Mouse (Mus musculus) CH12.LX (cell line): ENCODE measurements at regions not wholly inside any gene's neighbourhood (a gene's known extent, or its start where the extent isn't known, plus 50 kb on each side); places are given as distances from the start of the nearest gene placed in this dataset.

Source experiments
- DNase-seq: peaks from one replicate; pipeline ENCODE4 v3.0.0-alpha.2; 2013; ENCODE audit errors: extremely low read depth
- H3K27ac ChIP-seq: 2 replicates; pipeline ENCODE4 v1.5.1; 2012; ENCODE audit warnings: low read depth, mild to moderate bottlenecking, control low read depth, moderate library complexity; ENCODE audit not compliant: insufficient read depth
- H3K27me3 ChIP-seq: replicated peaks from 2 replicates; pipeline ENCODE3; 2012; ENCODE audit warnings: inconsistent platforms
- H3K36me3 ChIP-seq, 2 experiments: replicated peaks in 1 of 2; 2 replicates each; pipeline versions ENCODE3 to v1.6.1; 2012; ENCODE audit warnings: inconsistent platforms in 1 of 2, low read length in 1 of 2, mild to moderate bottlenecking in 1 of 2, mixed read lengths in 1 of 2, moderate library complexity in 1 of 2; ENCODE audit not compliant: control insufficient read depth in 1 of 2, insufficient read depth in 1 of 2
- H3K4me1 ChIP-seq, 2 experiments: 2 replicates each; pipeline ENCODE4 v1.6.1; 2012; ENCODE audit warnings: inconsistent platforms in 1 of 2, moderate library complexity in 1 of 2; ENCODE audit not compliant: insufficient read depth in 2 of 2, control insufficient read depth in 1 of 2
- H3K4me2 ChIP-seq: 2 replicates; pipeline ENCODE4 v1.6.1; 2012; ENCODE audit warnings: low read depth, mild to moderate bottlenecking, control low read depth; ENCODE audit not compliant: poor library complexity, insufficient read depth, severe bottlenecking
- H3K4me3 ChIP-seq, 3 experiments: fragments of 150-350 bp in 1 of 3; sonication (generic) in 1 of 3; replicated peaks in 1 of 3; 2 replicates each; pipeline versions ENCODE3 to v1.5.1; 2011 to 2012; ENCODE audit warnings: low read depth in 2 of 3, low read length in 2 of 3, mild to moderate bottlenecking in 2 of 3, moderate library complexity in 2 of 3, control low read depth in 1 of 3, improper control_type of control experiment in 1 of 3, inconsistent platforms in 1 of 3, mixed read lengths in 1 of 3; ENCODE audit not compliant: poor library complexity in 1 of 3
- H3K79me2 ChIP-seq: replicated peaks from 2 replicates; pipeline ENCODE4 v1.6.1; 2012; ENCODE audit warnings: mild to moderate bottlenecking, moderate library complexity; ENCODE audit not compliant: control insufficient read depth, poor library complexity, insufficient read depth, severe bottlenecking; ENCODE audit errors: extremely low read depth
- H3K9ac ChIP-seq: 2 replicates; pipeline ENCODE4 v1.6.1; 2012; ENCODE audit warnings: low read depth, mild to moderate bottlenecking, control low read depth, moderate library complexity; ENCODE audit not compliant: insufficient read depth
- H3K9me3 ChIP-seq: replicated peaks from 2 replicates; pipeline ENCODE3; 2012; ENCODE audit warnings: low read length, inconsistent platforms, mixed read lengths
- BHLHE40 ChIP-seq: IDR thresholded peaks from 2 replicates; pipeline ENCODE4 v1.6.1; 2011; ENCODE audit warnings: mild to moderate bottlenecking, low read depth, low read length, improper control_type of control experiment
- CHD1 ChIP-seq: IDR thresholded peaks from 2 replicates; pipeline ENCODE4 v1.6.1; 2012; ENCODE audit warnings: low read depth, low read length, improper control_type of control experiment, inconsistent platforms
- CTCF ChIP-seq, 2 experiments: IDR thresholded peaks in 1 of 2; conservative IDR thresholded peaks in 1 of 2; 2 replicates each; pipeline ENCODE4 v1.5.1; 2011 to 2012; ENCODE audit warnings: low read depth in 2 of 2, low read length in 2 of 2, improper control_type of control experiment in 1 of 2, inconsistent platforms in 1 of 2, mild to moderate bottlenecking in 1 of 2, moderate library complexity in 1 of 2
- E2F4 ChIP-seq: IDR thresholded peaks from 2 replicates; pipeline ENCODE4 v1.6.1; 2011; ENCODE audit warnings: low read depth, low read length, improper control_type of control experiment; ENCODE audit not compliant: insufficient replicate concordance
- GABPA ChIP-seq: IDR thresholded peaks from 2 replicates; pipeline ENCODE4 v1.6.1; 2012; ENCODE audit warnings: low read depth, low read length, improper control_type of control experiment, inconsistent platforms; ENCODE audit not compliant: insufficient replicate concordance
- MAX ChIP-seq: IDR thresholded peaks from 2 replicates; pipeline ENCODE4 v1.6.1; 2011; ENCODE audit warnings: low read length, improper control_type of control experiment
- MXI1 ChIP-seq: IDR thresholded peaks from 2 replicates; pipeline ENCODE4 v1.6.1; 2011; ENCODE audit warnings: mild to moderate bottlenecking, low read depth, low read length, improper control_type of control experiment
- NELFE ChIP-seq: IDR thresholded peaks from 2 replicates; pipeline ENCODE4 v1.6.1; 2011; ENCODE audit warnings: low read depth, low read length, improper control_type of control experiment
- PAX5 ChIP-seq: IDR thresholded peaks from 2 replicates; pipeline ENCODE4 v1.6.1; 2012; ENCODE audit warnings: low read length, inconsistent platforms, mixed read lengths
- POLR2A ChIP-seq: IDR thresholded peaks from 2 replicates; pipeline ENCODE4 v1.6.1; 2011; ENCODE audit warnings: low read depth, mild to moderate bottlenecking, improper control_type of control experiment, low read length
- POLR2AphosphoS2 ChIP-seq: IDR thresholded peaks from 2 replicates; pipeline ENCODE4 v1.6.1; 2011; ENCODE audit warnings: low read depth, low read length, improper control_type of control experiment
- RAD21 ChIP-seq: IDR thresholded peaks from 2 replicates; pipeline ENCODE4 v1.6.1; 2011; ENCODE audit warnings: low read depth, mild to moderate bottlenecking, low read length, improper control_type of control experiment, moderate library complexity
- UBTF ChIP-seq: IDR thresholded peaks from 2 replicates; pipeline ENCODE4 v1.6.1; 2012; ENCODE audit warnings: low read depth, mild to moderate bottlenecking, inconsistent platforms, low read length, improper control_type of control experiment, moderate library complexity
- dilution Hi-C: fragments of 300-500 bp; cut with MboI; formaldehyde crosslinking; loops from 2 replicates; pipeline ENCODE4 v1.14.3; 2020; ENCODE audit warnings: low sequenced_read_pairs; ENCODE audit not compliant: extremely low pct_unique_long_range_greater_than_20kb, extremely low pct_ligation_motif_present
- in situ Hi-C: fragments of 300-500 bp; cut with MboI; formaldehyde crosslinking; loops from 3 replicates; pipeline ENCODE4 v1.14.3; 2019; ENCODE audit warnings: low sequenced_read_pairs, low pct_ligation_motif_present, low pct_unique_long_range_greater_than_20kb, mixed read lengths

GRCm38 (mm10) chr17:68120744-68121143, 116.8 kb upstream of the Arhgap28 start:
- H3K27ac ChIP-seq: no peak overlapping the region
- no peaks in the 10 kb centered on the region for H3K27me3 ChIP-seq
- no peak for DNase-seq
- H3K4me3 ChIP-seq: no peak overlapping the region
- no peak overlapping the region for H3K9ac ChIP-seq
- no peaks in the 10 kb centered on the region for H3K79me2 ChIP-seq
- no peak overlapping the region for H3K4me2 ChIP-seq
- no peaks in the 10 kb centered on the region for H3K4me1 ChIP-seq
- no peaks in the 10 kb centered on the region for H3K36me3 ChIP-seq
- TF ChIP-seq CHD1 (no peak), E2F4 (no peak), NELFE (no peak)
- in situ Hi-C loops: no loop called here
- dilution Hi-C loops: no loop called here
- H3K9me3 ChIP-seq: peaks cover 66% of the 10 kb centered on the region

- Histone ChIP-seq H3K9ac (no peak overlapping the region), H3K9me3 (peaks cover 76% of the 10 kb centered on the region), H3K27me3 (no peaks in the 10 kb centered on the region), H3K36me3 (no peaks in the 10 kb centered on the region), H3K4me3 (no peak overlapping the region), H3K27ac (no peak overlapping the region), H3K4me2 (no peak overlapping the region), H3K4me1 (no peaks in the 10 kb centered on the region), H3K79me2 (no peaks in the 10 kb centered on the region)
- TF ChIP-seq CTCF (conservative IDR thresholded peaks at IDR 0.05 in 1 of 2, IDR thresholded peaks at IDR 0.05 in 1 of 2; ENCODE audit: low read depth in 2 of 2, low read length in 2 of 2) (no peak), MAX (no peak), POLR2AphosphoS2 (no peak)
- dilution Hi-C loops (no loop called here), in situ Hi-C loops (no loop called here)
- DNase-seq: no peak
Observed at GRCm38 (mm10) chr17:68134373-68134772, 130.5 kb upstream of the Arhgap28 start.

GRCm38 (mm10) chr17:68135436-68135835, 131.5 kb upstream of the Arhgap28 start:
- Histone ChIP-seq H3K4me3 (no peak overlapping the region), H3K27me3 (no peaks in the 10 kb centered on the region), H3K36me3 (no peaks in the 10 kb centered on the region), H3K4me1 (no peaks in the 10 kb centered on the region), H3K9me3 (peaks cover 73% of the 10 kb centered on the region), H3K9ac (no peak overlapping the region), H3K79me2 (no peaks in the 10 kb centered on the region), H3K4me2 (no peak overlapping the region), H3K27ac (no peak overlapping the region)
- TF ChIP-seq BHLHE40 (no peak), UBTF (no peak), PAX5 (no peak), GABPA (no peak), POLR2AphosphoS2 (no peak), RAD21 (no peak), MXI1 (no peak), POLR2A (no peak)
- no peak for DNase-seq
- in situ Hi-C loops (no loop called here), dilution Hi-C loops (no loop called here)
